Mouse (Mus musculus) limb, embryonic 12.5 days (tissue): Measurements from ENCODE around the gene Ace3. TPM values are rescaled to one million over a fixed set of nuclear protein-coding genes. Genes with fewer than 3 reads are reported as not detected.

Source experiments
- ATAC-seq: fragments of 200-750 bp; cut with Nextera tagmentation; 2 replicates; pipeline ENCODE4 v1.8.0; 2017; ENCODE audit warnings: low read depth, moderate TSS enrichment; ENCODE audit not compliant: insufficient number of reproducible peaks, insufficient read depth, low FRiP score, low TSS enrichment
- H3K27ac ChIP-seq: fragments of 300-500 bp; sonication (generic); 2 replicates; pipeline ENCODE4 v1.5.1; 2016; ENCODE audit warnings: mild to moderate bottlenecking, moderate library complexity
- H3K27me3 ChIP-seq: fragments of 300-500 bp; sonication (generic); 2 replicates; pipeline ENCODE4 v1.6.1; 2016; ENCODE audit warnings: mild to moderate bottlenecking, moderate library complexity
- H3K36me3 ChIP-seq: fragments of 300-500 bp; sonication (generic); 2 replicates; pipeline ENCODE4 v1.6.1; 2016; ENCODE audit warnings: mild to moderate bottlenecking, moderate library complexity
- H3K4me1 ChIP-seq: fragments of 300-500 bp; sonication (generic); replicated peaks from 2 replicates; pipeline ENCODE4 v1.6.1; 2016
- H3K4me2 ChIP-seq: fragments of 300-500 bp; sonication (generic); 2 replicates; pipeline ENCODE4 v1.6.1; 2016; ENCODE audit warnings: mild to moderate bottlenecking, moderate library complexity
- H3K4me3 ChIP-seq: fragments of 300-500 bp; sonication (generic); replicated peaks from 2 replicates; pipeline ENCODE4 v1.5.1; 2016; ENCODE audit warnings: mild to moderate bottlenecking
- H3K9ac ChIP-seq: fragments of 300-500 bp; sonication (generic); replicated peaks from 2 replicates; pipeline ENCODE4 v1.6.1; 2016; ENCODE audit warnings: mild to moderate bottlenecking, moderate library complexity
- H3K9me3 ChIP-seq: fragments of 300-500 bp; sonication (generic); 2 replicates; pipeline ENCODE4 v1.6.1; 2016; ENCODE audit warnings: mild to moderate bottlenecking, moderate library complexity
- WGBS: fragments of 180-500 bp; shearing (Covaris S2); methylation state at CpG from one replicate; pipeline ENCODE4 v1.1.7; 2016; 5-methylcytosine and 5-hydroxymethylcytosine counted together
- polyA plus RNA-seq: library from polyadenylated mRNA; unstranded; fragments of >200 nt; fragmentation: Nextera tagmentation; extraction: Ambion mirVana; gene quantifications from 2 replicates; pipeline ENCODE4 v1.2.1, GENCODE M21; 2016

Gene Ace3
- polyA plus RNA-seq, 1 experiment from 2014 or later: not detected

GRCm38 (mm10) chr11:105978634-105979033 is 15.8 kb upstream of the Ace3 start:
- H3K4me2 ChIP-seq: no peak overlapping the region
- H3K9ac ChIP-seq: no peak overlapping the region
- H3K9me3 ChIP-seq: no peaks in the 10 kb centered on the region
- 70% methylated on average over 5 of the region's 5 CpGs for WGBS
- no peak overlapping the region for H3K27ac ChIP-seq
- no peaks in the 10 kb centered on the region for H3K36me3 ChIP-seq
- H3K4me3 ChIP-seq: no peak overlapping the region
- no peak for ATAC-seq
- H3K27me3 ChIP-seq: peaks cover 12% of the 10 kb centered on the region; the same call in 1 of the 2 replicates
- H3K4me1 ChIP-seq: no peaks in the 10 kb centered on the region

GRCm38 (mm10) chr11:105984452-105984851 is 10.0 kb upstream of the Ace3 start:
- ATAC-seq: no peak
- WGBS: 64% methylated on average over 4 of the region's 4 CpGs
- H3K27ac ChIP-seq: no peak overlapping the region

GRCm38 (mm10) chr11:105987446-105987845 is 7.0 kb upstream of the Ace3 start:
- Histone ChIP-seq H3K4me3 (no peak overlapping the region), H3K4me2 (no peak overlapping the region), H3K27me3 (no peaks in the 10 kb centered on the region), H3K36me3 (no peaks in the 10 kb centered on the region), H3K9ac (no peak overlapping the region), H3K27ac (no peak overlapping the region), H3K9me3 (no peaks in the 10 kb centered on the region), H3K4me1 (no peaks in the 10 kb centered on the region)
- no peak for ATAC-seq
- WGBS: 77% methylated on average over 6 of the region's 6 CpGs

More at GRCm38 (mm10) chr11:105984452-105984851, 10.0 kb upstream of the Ace3 start:
- Histone ChIP-seq H3K27me3 (no peaks in the 10 kb centered on the region), H3K9ac (no peak overlapping the region), H3K4me2 (no peak overlapping the region), H3K4me1 (no peaks in the 10 kb centered on the region), H3K4me3 (no peak overlapping the region), H3K36me3 (no peaks in the 10 kb centered on the region), H3K9me3 (no peaks in the 10 kb centered on the region)

- Histone ChIP-seq H3K27me3 (no peaks in the 10 kb centered on the region), H3K4me1 (no peaks in the 10 kb centered on the region), H3K4me2 (no peak overlapping the region), H3K27ac (no peak overlapping the region), H3K36me3 (no peaks in the 10 kb centered on the region), H3K4me3 (no peak overlapping the region), H3K9ac (no peak overlapping the region), H3K9me3 (no peaks in the 10 kb centered on the region)
- ATAC-seq: no peak
- 80% methylated on average over 6 of the region's 6 CpGs for WGBS
Observed at GRCm38 (mm10) chr11:105989446-105989845, 5.0 kb upstream of the Ace3 start.

GRCm38 (mm10) chr11:105990231-105990630 is 4.2 kb upstream of the Ace3 start:
- H3K9ac ChIP-seq: no peak overlapping the region

GRCm38 (mm10) chr11:106000062-106000461 is 5.6 kb downstream of the Ace3 start:
- 92% methylated on average over 6 of the region's 6 CpGs for WGBS
- no peak overlapping the region for H3K9ac ChIP-seq
- H3K27ac ChIP-seq: no peak overlapping the region

More at GRCm38 (mm10) chr11:105990231-105990630, 4.2 kb upstream of the Ace3 start:
- Histone ChIP-seq H3K4me2 (no peak overlapping the region), H3K4me3 (no peak overlapping the region), H3K36me3 (no peaks in the 10 kb centered on the region), H3K4me1 (no peaks in the 10 kb centered on the region), H3K27me3 (no peaks in the 10 kb centered on the region), H3K27ac (no peak overlapping the region), H3K9me3 (no peaks in the 10 kb centered on the region)
- 60% methylated on average over 2 of the region's 2 CpGs for WGBS
- ATAC-seq: no peak

GRCm38 (mm10) chr11:106001718-106002117 is 7.2 kb downstream of the Ace3 start:
- no peaks in the 10 kb centered on the region for H3K36me3 ChIP-seq
- H3K4me2 ChIP-seq: no peak overlapping the region
- no peak overlapping the region for H3K9ac ChIP-seq
- WGBS: 44% methylated on average over 4 of the region's 4 CpGs
- no peak overlapping the region for H3K4me3 ChIP-seq
- H3K4me1 ChIP-seq: no peaks in the 10 kb centered on the region
- no peak overlapping the region for H3K27ac ChIP-seq
- no peak for ATAC-seq
- H3K27me3 ChIP-seq: no peaks in the 10 kb centered on the region
- no peaks in the 10 kb centered on the region for H3K9me3 ChIP-seq

More at GRCm38 (mm10) chr11:106000062-106000461, 5.6 kb downstream of the Ace3 start:
- no peak for ATAC-seq
- no peaks in the 10 kb centered on the region for H3K9me3 ChIP-seq
- H3K36me3 ChIP-seq: no peaks in the 10 kb centered on the region
- no peak overlapping the region for H3K4me3 ChIP-seq
- H3K4me1 ChIP-seq: no peaks in the 10 kb centered on the region
- H3K4me2 ChIP-seq: no peak overlapping the region
- H3K27me3 ChIP-seq: no peaks in the 10 kb centered on the region

- no peaks in the 10 kb centered on the region for H3K36me3 ChIP-seq
- H3K9me3 ChIP-seq: no peaks in the 10 kb centered on the region
- no peak overlapping the region for H3K9ac ChIP-seq
- no peak overlapping the region for H3K27ac ChIP-seq
- H3K4me1 ChIP-seq: peaks cover 4% of the 10 kb centered on the region
- no peak overlapping the region for H3K4me2 ChIP-seq
- 95% methylated on average over 1 of the region's 1 CpGs for WGBS
- H3K27me3 ChIP-seq: peaks cover 17% of the 10 kb centered on the region
- H3K4me3 ChIP-seq: no peak overlapping the region
- no peak for ATAC-seq
Observed at GRCm38 (mm10) chr11:106004576-106004975, 10.1 kb downstream of the Ace3 start.

GRCm38 (mm10) chr11:106005970-106006369 is 11.5 kb downstream of the Ace3 start:
- Histone ChIP-seq H3K4me1 (peaks cover 4% of the 10 kb centered on the region), H3K4me2 (no peak overlapping the region), H3K27ac (no peak overlapping the region), H3K27me3 (peaks cover 31% of the 10 kb centered on the region), H3K9ac (no peak overlapping the region), H3K9me3 (no peaks in the 10 kb centered on the region), H3K4me3 (no peak overlapping the region), H3K36me3 (no peaks in the 10 kb centered on the region)
- 64% methylated on average over 5 of the region's 5 CpGs for WGBS
- no peak for ATAC-seq

- Histone ChIP-seq H3K4me3 (peak within 1 kb of the TSS; percentile 31), H3K36me3 (no peaks in the 10 kb centered on the region), H3K27ac (no peak within 1 kb of the TSS), H3K4me1 (peaks cover 4% of the 10 kb centered on the region), H3K4me2 (peak within 1 kb of the TSS; percentile 63), H3K9me3 (no peaks in the 10 kb centered on the region), H3K9ac (no peak within 1 kb of the TSS), H3K27me3 (peaks cover 46% of the 10 kb centered on the region)
- no peak for ATAC-seq
- WGBS: 1% methylated on average over 23 of the region's 25 CpGs
Observed at GRCm38 (mm10) chr11:106007821-106008220, 13.3 kb downstream of the Ace3 start, which contains the start of gene Kcnh6. TSS of gene Kcnh6 (plus strand) at chr11:106008124.

- Histone ChIP-seq H3K4me2 (no peak overlapping the region), H3K27ac (no peak overlapping the region), H3K9me3 (no peaks in the 10 kb centered on the region), H3K27me3 (peaks cover 46% of the 10 kb centered on the region), H3K4me3 (no peak overlapping the region), H3K9ac (no peak overlapping the region), H3K4me1 (peaks cover 9% of the 10 kb centered on the region), H3K36me3 (no peaks in the 10 kb centered on the region)
- WGBS: 44% methylated on average over 7 of the region's 7 CpGs
- ATAC-seq: no peak
Observed at GRCm38 (mm10) chr11:106012711-106013110, 18.2 kb downstream of the Ace3 start.

- H3K9me3 ChIP-seq: no peaks in the 10 kb centered on the region
- no peaks in the 10 kb centered on the region for H3K36me3 ChIP-seq
- H3K27me3 ChIP-seq: peaks cover 44% of the 10 kb centered on the region
- no peak overlapping the region for H3K9ac ChIP-seq
- no peak for ATAC-seq
- WGBS: 69% methylated on average over 11 of the region's 11 CpGs
- no peak overlapping the region for H3K27ac ChIP-seq
- H3K4me2 ChIP-seq: no peak overlapping the region
- no peak overlapping the region for H3K4me3 ChIP-seq
- H3K4me1 ChIP-seq: 0 out of 2 replicates have a peak, but pooled peaks cover 5% of the 10 kb centered on the region
Observed at GRCm38 (mm10) chr11:106013556-106014225, 19.2 kb downstream of the Ace3 start.
